Mouse (Mus musculus): ENCODE measurements around the gene Slc26a10.

Slc26a10 gene

GRCm38 (mm10) chr10:127216456-127216855 lies 36.0 kb upstream of the Slc26a10 start:
- H3K27me3 ChIP-seq (ENCODE audit: insufficient read depth, low read length) = no peaks in the 10 kb centered on the region
- H3K36me3 ChIP-seq (ENCODE audit: insufficient read depth, low read length) = no peaks in the 10 kb centered on the region
- TF ChIP-seq NANOG (IDR thresholded peaks at IDR 0.05; ENCODE audit: borderline replicate concordance, low read length) (no peak), CTCF (conservative IDR thresholded peaks at IDR 0.05; ENCODE audit: low read length) (no peak), POU5F1 (IDR thresholded peaks at IDR 0.05; ENCODE audit: borderline replicate concordance, low read length) (no peak)
- peaks cover 58% of the 10 kb centered on the region for H3K4me1 ChIP-seq (replicated peaks; ENCODE audit: low read depth, low read length)
- no peaks in the 10 kb centered on the region for H3K9me3 ChIP-seq (ENCODE audit: low read length)
- H3K4me3 ChIP-seq (replicated peaks; ENCODE audit: low read length) = no peak overlapping the region

- peaks cover 74% of the 10 kb centered on the region for H3K4me1 ChIP-seq (replicated peaks; ENCODE audit: low read depth, low read length)
- H3K9me3 ChIP-seq (ENCODE audit: low read length) = no peaks in the 10 kb centered on the region
- H3K4me3 ChIP-seq (replicated peaks; ENCODE audit: low read length) = no peak overlapping the region
- TF ChIP-seq NANOG (IDR thresholded peaks at IDR 0.05; ENCODE audit: borderline replicate concordance, low read length) (no peak), CTCF (conservative IDR thresholded peaks at IDR 0.05; ENCODE audit: low read length) (no peak), POU5F1 (IDR thresholded peaks at IDR 0.05; ENCODE audit: borderline replicate concordance, low read length) (no peak)
- H3K27me3 ChIP-seq (ENCODE audit: insufficient read depth, low read length) = no peaks in the 10 kb centered on the region
- H3K36me3 ChIP-seq (ENCODE audit: insufficient read depth, low read length) = peaks cover 7% of the 10 kb centered on the region
Observed at GRCm38 (mm10) chr10:127214422-127214803, 34.0 kb upstream of the Slc26a10 start.

- peaks cover 77% of the 10 kb centered on the region for H3K4me1 ChIP-seq (replicated peaks; ENCODE audit: low read depth, low read length)
- H3K36me3 ChIP-seq (ENCODE audit: insufficient read depth, low read length) = peaks cover 13% of the 10 kb centered on the region
- H3K4me3 ChIP-seq (replicated peaks; ENCODE audit: low read length) = no peak overlapping the region
- H3K9me3 ChIP-seq (ENCODE audit: low read length) = no peaks in the 10 kb centered on the region
- TF ChIP-seq NANOG (IDR thresholded peaks at IDR 0.05; ENCODE audit: borderline replicate concordance, low read length) (peak; percentile 67; the same call in 1 of the 2 replicates), POU5F1 (IDR thresholded peaks at IDR 0.05; ENCODE audit: borderline replicate concordance, low read length) (no peak)
- no peaks in the 10 kb centered on the region for H3K27me3 ChIP-seq (ENCODE audit: insufficient read depth, low read length)
Observed at GRCm38 (mm10) chr10:127213704-127214421, 33.4 kb upstream of the Slc26a10 start.

- no peak overlapping the region for H3K4me3 ChIP-seq (replicated peaks; ENCODE audit: low read length)
- TF ChIP-seq POU5F1 (IDR thresholded peaks at IDR 0.05; ENCODE audit: borderline replicate concordance, low read length) (no peak), NANOG (IDR thresholded peaks at IDR 0.05; ENCODE audit: borderline replicate concordance, low read length) (no peak), CTCF (conservative IDR thresholded peaks at IDR 0.05; ENCODE audit: low read length) (no peak)
- H3K4me1 ChIP-seq (replicated peaks; ENCODE audit: low read depth, low read length) = peaks cover 78% of the 10 kb centered on the region
- peaks cover 19% of the 10 kb centered on the region for H3K36me3 ChIP-seq (ENCODE audit: insufficient read depth, low read length)
- H3K9me3 ChIP-seq (ENCODE audit: low read length) = no peaks in the 10 kb centered on the region
- no peaks in the 10 kb centered on the region for H3K27me3 ChIP-seq (ENCODE audit: insufficient read depth, low read length)
Observed at GRCm38 (mm10) chr10:127213272-127213671, 32.8 kb upstream of the Slc26a10 start.

- Histone ChIP-seq H3K4me3 (replicated peaks; ENCODE audit: low read length) (peak within 1 kb of the TSS; percentile 99), H3K36me3 (ENCODE audit: insufficient read depth, low read length) (peaks cover 37% of the 10 kb centered on the region), H3K9me3 (ENCODE audit: low read length) (no peaks in the 10 kb centered on the region), H3K27me3 (ENCODE audit: insufficient read depth, low read length) (no peaks in the 10 kb centered on the region), H3K4me1 (replicated peaks; ENCODE audit: low read depth, low read length) (peaks cover 64% of the 10 kb centered on the region)
- TF ChIP-seq CTCF (conservative IDR thresholded peaks at IDR 0.05; ENCODE audit: low read length) (no peak), POU5F1 (IDR thresholded peaks at IDR 0.05; ENCODE audit: borderline replicate concordance, low read length) (no peak), NANOG (IDR thresholded peaks at IDR 0.05; ENCODE audit: borderline replicate concordance, low read length) (no peak)
Observed at GRCm38 (mm10) chr10:127211414-127211854, 31.0 kb upstream of the Slc26a10 start, which contains the start of gene Pip4k2c. Gene Pip4k2c (minus strand): TSS chr10:127211585.

- no peaks in the 10 kb centered on the region for H3K27me3 ChIP-seq (ENCODE audit: insufficient read depth, low read length)
- no peak for TF ChIP-seq CTCF (conservative IDR thresholded peaks at IDR 0.05; ENCODE audit: low read length)
- TF ChIP-seq POU5F1 (IDR thresholded peaks at IDR 0.05; ENCODE audit: borderline replicate concordance, low read length) = no peak
- no peak for TF ChIP-seq NANOG (IDR thresholded peaks at IDR 0.05; ENCODE audit: borderline replicate concordance, low read length)
- peak overlapping the region; percentile 99 for H3K4me3 ChIP-seq (replicated peaks; ENCODE audit: low read length)
- no peaks in the 10 kb centered on the region for H3K9me3 ChIP-seq (ENCODE audit: low read length)
- peaks cover 60% of the 10 kb centered on the region for H3K4me1 ChIP-seq (replicated peaks; ENCODE audit: low read depth, low read length)
- peaks cover 42% of the 10 kb centered on the region for H3K36me3 ChIP-seq (ENCODE audit: insufficient read depth, low read length)
Observed at GRCm38 (mm10) chr10:127210961-127211405, 30.5 kb upstream of the Slc26a10 start.

- TF ChIP-seq NANOG (IDR thresholded peaks at IDR 0.05; ENCODE audit: borderline replicate concordance, low read length) (no peak), POU5F1 (IDR thresholded peaks at IDR 0.05; ENCODE audit: borderline replicate concordance, low read length) (no peak), CTCF (conservative IDR thresholded peaks at IDR 0.05; ENCODE audit: low read length) (no peak)
- peaks cover 51% of the 10 kb centered on the region for H3K36me3 ChIP-seq (ENCODE audit: insufficient read depth, low read length)
- peak overlapping the region; percentile 99 for H3K4me3 ChIP-seq (replicated peaks; ENCODE audit: low read length)
- H3K27me3 ChIP-seq (ENCODE audit: insufficient read depth, low read length) = no peaks in the 10 kb centered on the region
- H3K4me1 ChIP-seq (replicated peaks; ENCODE audit: low read depth, low read length) = peaks cover 63% of the 10 kb centered on the region
- no peaks in the 10 kb centered on the region for H3K9me3 ChIP-seq (ENCODE audit: low read length)
Observed at GRCm38 (mm10) chr10:127209928-127210570, 29.6 kb upstream of the Slc26a10 start.

- Histone ChIP-seq H3K4me3 (replicated peaks; ENCODE audit: low read length) (no peak overlapping the region), H3K27me3 (ENCODE audit: insufficient read depth, low read length) (no peaks in the 10 kb centered on the region), H3K4me1 (replicated peaks; ENCODE audit: low read depth, low read length) (peaks cover 60% of the 10 kb centered on the region), H3K36me3 (ENCODE audit: insufficient read depth, low read length) (peaks cover 62% of the 10 kb centered on the region), H3K9me3 (ENCODE audit: low read length) (no peaks in the 10 kb centered on the region)
- TF ChIP-seq CTCF (conservative IDR thresholded peaks at IDR 0.05; ENCODE audit: low read length) = no peak
- no peak for TF ChIP-seq NANOG (IDR thresholded peaks at IDR 0.05; ENCODE audit: borderline replicate concordance, low read length)
- no peak for TF ChIP-seq POU5F1 (IDR thresholded peaks at IDR 0.05; ENCODE audit: borderline replicate concordance, low read length)
Observed at GRCm38 (mm10) chr10:127208921-127209320, 28.5 kb upstream of the Slc26a10 start.
